Mouse (Mus musculus) layer of hippocampus, adult 11-12 months (tissue): ENCODE data around the gene Ttc7b.

ENCODE experiments used
- DNase-seq: peaks from one replicate; pipeline ENCODE4 v3.0.0; 2022; ENCODE audit warnings: low spot score

Ttc7b gene

DNA sequence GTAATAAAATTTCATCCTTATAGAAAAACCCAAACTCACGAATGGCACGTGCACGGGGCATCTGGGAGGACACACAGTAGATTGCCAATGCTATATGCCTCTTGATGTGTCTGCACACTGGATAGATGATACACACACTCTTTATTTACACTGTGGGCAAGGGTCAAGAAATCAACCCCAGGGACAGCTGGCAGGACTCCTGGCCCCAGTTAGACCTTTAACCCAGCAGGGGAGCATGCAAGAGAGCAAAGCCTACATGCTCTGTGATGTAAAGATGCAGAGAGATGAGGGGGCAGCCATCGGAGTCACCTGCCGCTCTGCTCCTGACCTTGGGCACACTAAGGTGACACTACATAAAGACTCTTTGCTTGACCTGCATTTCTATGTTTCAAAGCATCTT lies 32.3 kb downstream of the Ttc7b start:
- DNase-seq: no peak

DNA sequence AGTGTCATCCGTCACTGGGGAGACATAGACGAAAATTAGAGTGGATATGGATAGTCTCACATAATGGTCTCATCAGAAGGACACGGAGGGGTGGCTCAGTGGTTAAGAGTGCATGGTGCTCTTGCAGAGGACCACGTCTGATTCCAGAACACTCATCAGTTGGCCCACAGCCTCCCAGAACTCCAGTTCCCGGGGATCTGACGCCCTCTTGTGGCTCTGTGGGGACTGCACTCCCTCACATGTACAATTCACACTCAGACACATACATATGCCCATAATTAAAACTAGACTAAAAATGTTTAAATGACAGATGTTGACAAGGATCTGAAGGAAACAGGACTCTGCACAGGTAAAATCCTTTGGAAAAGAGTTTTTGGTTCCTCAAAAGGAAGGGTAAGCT lies 34.4 kb downstream of the Ttc7b start:
- no peak for DNase-seq

DNA sequence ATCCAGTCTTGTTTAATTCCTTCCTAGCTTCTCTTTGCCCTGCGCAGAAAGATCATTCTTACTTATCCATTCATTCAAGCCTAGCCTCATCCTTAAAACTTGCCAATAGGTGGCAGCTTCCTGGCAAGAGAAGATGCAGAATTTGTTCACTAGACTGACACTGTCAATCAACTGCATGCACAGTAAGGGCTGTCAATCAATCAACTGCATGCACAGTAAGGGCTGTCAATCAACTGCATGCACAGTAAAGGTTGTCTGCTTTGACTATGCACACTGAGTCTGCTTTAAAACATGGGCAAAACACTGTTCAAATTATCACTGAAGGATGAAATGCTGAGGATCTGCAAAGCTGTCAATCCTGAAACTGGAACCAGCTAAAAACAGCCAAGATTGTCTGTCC lies 37.6 kb downstream of the Ttc7b start:
- no peak for DNase-seq

GRCm38 (mm10) chr12:100482255-100482654 lies 38.4 kb downstream of the Ttc7b start:
- no peak for DNase-seq

DNA sequence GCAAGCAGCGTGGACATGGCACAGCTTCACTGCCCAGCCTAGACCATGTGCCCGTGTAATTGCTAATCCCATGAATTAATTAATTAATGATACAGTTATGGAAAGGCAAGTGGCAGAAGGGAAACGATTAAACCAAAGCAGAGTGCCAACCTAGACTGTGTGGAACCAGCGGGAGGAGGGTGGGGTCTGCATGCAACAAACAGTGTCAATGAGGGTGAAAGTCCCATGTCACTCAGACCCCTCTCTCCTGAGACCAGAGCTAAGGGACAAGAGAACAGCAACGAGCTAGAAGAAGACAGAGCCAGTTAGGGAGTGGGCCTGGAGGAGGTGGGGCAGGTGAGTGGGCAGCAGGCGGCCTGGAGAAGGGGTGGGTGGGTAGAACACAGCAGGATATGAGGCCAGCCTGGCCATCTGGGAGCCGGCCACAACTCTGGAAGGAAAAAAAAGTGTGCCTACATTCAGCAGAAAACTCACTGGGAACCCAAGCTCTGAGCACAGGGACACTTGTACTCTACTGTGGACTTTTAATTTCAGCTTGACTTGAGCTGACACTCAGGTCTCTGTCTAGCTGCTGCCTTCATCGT lies 39.1 kb downstream of the Ttc7b start:
- DNase-seq: no peak

DNA sequence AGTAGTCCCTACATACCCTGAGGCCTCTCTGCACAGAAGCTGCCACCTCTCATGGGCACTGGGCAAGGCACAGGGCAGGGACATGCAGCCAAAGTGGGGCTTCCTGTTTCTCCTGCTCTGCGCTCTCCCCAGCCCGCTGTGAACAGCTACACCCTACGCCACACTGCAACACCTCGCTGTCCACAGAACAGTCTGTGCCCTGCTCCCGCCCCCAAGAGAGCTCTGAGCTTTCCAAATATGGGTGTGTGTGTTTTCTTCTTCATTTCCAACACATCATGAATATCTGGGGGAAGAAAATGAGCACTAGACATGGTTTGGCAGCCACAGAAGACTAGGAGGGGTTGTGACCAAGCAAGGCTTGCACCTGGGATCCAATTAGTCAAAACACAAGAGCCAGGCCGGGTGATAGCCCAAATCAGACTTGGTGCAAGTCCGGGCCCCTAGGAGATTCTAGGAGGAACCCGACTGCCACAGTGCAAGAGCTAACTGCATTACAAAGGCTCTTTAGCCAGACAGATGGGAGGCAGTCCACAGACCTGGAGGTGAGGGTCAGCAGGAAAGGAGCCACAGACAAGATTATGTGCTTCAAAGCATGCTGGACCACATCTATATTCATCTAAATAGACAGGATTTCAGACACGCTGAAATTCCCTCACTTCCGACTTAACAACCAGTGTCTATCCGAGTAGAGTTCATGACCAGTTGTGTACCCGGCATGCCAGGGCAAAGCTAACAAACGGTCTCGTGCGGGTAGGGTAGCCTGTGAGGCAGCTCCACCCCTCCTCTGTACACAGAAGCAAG lies 39.8 kb downstream of the Ttc7b start:
- no peak for DNase-seq

GRCm38 (mm10) chr12:100479892-100480621 lies 40.6 kb downstream of the Ttc7b start:
- DNase-seq: peak; percentile 60

GRCm38 (mm10) chr12:100479270-100479869 lies 41.3 kb downstream of the Ttc7b start:
- no peak for DNase-seq

- no peak for DNase-seq
Measured at GRCm38 (mm10) chr12:100478615-100479014, 42.0 kb downstream of the Ttc7b start.

DNA sequence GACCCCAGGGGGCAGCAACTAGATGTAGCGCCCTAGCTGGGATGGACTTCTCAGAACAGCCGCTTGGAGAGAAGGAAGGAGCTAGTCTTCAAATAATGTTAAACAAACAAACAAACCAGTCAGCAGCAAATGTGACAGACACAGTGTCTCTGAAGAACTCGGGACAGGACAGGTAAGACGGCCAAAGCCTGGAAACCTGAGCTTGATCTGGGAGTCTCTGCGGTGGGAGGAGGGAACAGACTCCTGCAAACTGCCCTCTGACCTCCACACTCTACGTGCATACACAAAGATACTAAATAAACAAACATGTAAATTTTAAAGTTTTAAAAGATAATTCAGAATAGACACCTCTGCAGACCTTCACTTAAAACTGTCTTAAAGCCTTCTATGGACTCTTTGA lies 42.5 kb downstream of the Ttc7b start:
- DNase-seq: no peak

- DNase-seq: no peak
Measured at GRCm38 (mm10) chr12:100477474-100477873, 43.2 kb downstream of the Ttc7b start.

GRCm38 (mm10) chr12:100476351-100476750 lies 44.3 kb downstream of the Ttc7b start:
- no peak for DNase-seq

GRCm38 (mm10) chr12:100475489-100475888 lies 45.1 kb downstream of the Ttc7b start:
- no peak for DNase-seq

DNA sequence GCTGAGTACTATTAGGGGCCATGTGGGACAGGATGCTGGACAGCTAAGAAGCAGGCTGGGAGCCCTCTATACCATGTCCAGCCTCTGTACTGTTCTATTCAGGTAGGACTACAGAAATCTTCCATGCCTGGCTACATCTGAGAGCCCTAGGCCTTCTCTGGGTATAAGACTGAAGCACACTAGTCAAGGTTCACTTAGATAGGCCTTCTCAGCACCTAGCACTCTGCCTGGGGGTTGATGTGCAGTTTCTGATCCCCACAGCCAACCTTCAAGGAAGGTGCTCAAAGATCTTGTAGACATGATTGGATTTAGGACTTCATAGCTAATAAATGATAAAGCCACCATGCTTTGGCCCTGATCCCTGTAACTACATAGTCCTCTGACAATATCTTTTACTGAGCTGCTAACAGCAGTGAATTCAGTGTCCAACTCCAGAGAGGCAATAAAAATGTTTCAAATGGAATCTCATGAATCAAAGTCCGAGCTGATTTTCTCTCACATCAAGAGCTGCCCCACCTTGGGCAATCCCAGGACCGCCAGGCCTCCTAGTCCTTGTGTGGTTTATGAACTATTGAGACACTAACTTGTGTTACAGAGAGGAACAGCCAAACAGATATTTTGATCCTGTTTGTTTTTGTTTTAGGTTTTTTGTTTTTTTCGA lies 45.8 kb downstream of the Ttc7b start:
- DNase-seq: no peak

DNA sequence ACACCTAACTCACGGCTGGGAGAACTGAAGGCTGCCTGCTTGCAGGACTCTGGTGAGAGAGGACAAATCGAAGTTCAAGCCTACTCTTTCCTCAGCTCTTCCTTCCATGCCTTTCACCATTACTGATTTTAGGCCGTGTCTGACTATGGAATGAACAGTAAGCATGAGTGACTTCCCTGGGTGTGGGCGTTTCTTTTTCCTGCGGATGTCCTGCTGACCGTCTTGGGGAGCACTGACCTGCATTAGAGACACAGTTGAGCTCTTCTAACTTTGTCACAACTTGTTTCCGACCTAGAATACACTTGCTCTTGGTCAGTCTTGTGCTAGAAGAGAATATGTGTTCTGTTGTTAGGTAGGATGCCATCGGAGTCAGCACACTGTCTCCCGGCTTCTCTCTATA lies 50.3 kb downstream of the Ttc7b start:
- DNase-seq: no peak

- no peak for DNase-seq
Measured at GRCm38 (mm10) chr12:100469503-100470293, 50.9 kb downstream of the Ttc7b start.

DNA sequence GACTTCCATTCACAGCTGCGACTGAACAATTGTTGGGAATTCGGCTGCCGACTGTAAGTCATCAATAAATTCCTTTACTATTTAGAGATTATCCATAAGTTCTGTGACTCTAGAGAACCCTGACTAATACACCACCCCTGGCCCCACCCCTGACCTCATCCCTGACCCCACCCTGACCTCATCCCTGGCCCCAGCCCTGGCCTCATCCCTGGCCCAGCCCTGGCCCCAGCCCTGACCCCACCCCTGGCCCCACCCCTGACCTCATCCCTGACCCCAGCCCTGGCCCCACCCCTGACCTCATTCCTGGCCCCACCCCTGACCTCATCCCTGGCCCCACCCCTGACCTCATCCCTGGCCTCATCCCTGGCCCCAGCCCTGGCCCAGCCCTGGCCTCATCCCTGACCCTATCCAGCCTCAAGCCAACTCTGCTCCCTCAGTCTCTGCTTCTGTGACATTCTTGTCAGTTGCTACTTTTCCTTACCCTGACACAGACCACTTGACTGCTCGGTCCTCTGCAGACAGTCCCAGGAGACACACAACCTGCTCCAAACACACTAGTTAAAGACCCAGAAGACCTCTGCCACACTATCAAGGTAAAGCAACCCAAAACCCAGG lies 55.4 kb downstream of the Ttc7b start:
- DNase-seq: no peak

DNA sequence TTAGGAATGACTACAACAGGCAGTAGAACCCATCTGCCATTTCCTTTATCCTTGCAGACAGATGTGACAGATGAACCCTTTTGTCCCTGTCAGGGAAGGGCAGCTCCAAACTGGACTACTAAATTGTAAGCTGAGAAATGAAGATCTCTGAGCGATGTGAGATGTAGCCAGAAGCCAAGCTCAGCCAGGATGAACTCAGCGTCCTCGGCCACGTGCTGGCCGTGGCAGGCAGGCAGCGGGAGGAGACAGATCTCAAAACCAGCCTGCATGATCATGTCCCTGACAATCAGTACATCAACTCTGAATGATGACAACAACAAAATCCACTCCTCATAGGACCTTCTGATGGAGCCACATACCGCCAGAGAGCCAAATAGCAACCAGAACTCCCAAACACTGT lies 62.9 kb downstream of the Ttc7b start:
- DNase-seq: no peak

GRCm38 (mm10) chr12:100456257-100456975 lies 64.2 kb downstream of the Ttc7b start:
- no peak for DNase-seq

DNA sequence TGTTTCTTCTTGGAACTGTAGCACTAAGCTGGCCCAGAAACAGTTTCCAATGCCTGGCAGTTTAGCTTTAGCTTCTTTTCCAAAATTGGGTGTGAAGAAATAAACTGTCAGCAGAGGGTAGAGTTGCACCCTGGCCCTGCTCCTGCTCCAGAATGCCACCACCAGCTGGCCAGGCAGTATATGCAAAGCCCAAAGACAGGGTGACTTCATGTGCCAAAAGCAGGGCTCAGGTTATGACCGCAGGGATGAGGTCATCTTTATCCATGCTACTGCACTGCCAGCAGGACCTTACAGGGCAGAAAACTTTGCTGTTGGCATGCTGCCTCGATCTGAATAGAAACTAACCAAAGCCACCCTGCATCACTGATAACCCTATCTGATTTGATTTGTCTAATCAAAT lies 65.2 kb downstream of the Ttc7b start:
- DNase-seq: no peak
